Mouse (Mus musculus): ENCODE measurements at regions not wholly inside any gene's neighbourhood (a gene's known extent, or its start where the extent isn't known, plus 50 kb on each side); places are given as distances from the start of the nearest gene placed in this dataset.
A peak's percentile ranks its signal among the peaks of the same experiment; 100 is the strongest.

DNA sequence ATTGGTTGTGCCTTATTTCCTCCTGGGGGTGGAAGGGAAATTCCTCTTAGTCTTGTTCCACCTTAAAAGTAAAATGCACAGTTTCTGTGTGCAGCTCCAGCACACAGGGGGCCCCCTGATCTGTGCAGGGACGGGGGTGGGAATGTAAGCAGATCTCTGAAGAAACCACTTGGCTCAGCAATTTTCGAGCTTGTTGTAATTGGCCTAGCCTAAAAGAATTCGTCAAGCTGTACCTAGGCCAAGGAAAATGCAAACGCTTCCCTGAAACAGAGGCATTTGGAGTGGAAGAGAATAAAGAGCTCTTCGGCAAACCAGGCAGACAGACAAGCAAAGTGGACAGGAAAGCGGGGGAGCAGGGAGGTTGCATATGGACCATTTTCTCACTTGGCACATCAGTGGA lies 308.5 kb upstream of the Ubash3b start:
- H3K27ac ChIP-seq (ENCODE audit: low read depth, low read length) = peak overlapping the region; percentile 29; the same call in 1 of the 2 replicates
- no peaks in the 10 kb centered on the region for H3K36me3 ChIP-seq (ENCODE audit: insufficient read depth)
- ATAC-seq (no peak), DNase-seq (peak; percentile 45)
- no peaks in the 10 kb centered on the region for H3K27me3 ChIP-seq (ENCODE audit: insufficient read depth, low read length)
- whole genome bisulfite sequencing = 14% methylated on average over 6 of the region's 6 CpGs
- TF ChIP-seq CTCF (IDR thresholded peaks at IDR 0.05; ENCODE audit: low read depth) = no peak
- peaks cover 12% of the 10 kb centered on the region for H3K4me1 ChIP-seq (ENCODE audit: insufficient read depth)
- no peaks in the 10 kb centered on the region for H3K9me3 ChIP-seq (ENCODE audit: low read length)
- H3K9ac ChIP-seq = no peak overlapping the region
- no peak overlapping the region for H3K4me2 ChIP-seq (ENCODE audit: low read depth)
- H3K4me3 ChIP-seq (ENCODE audit: low read depth, low read length) = no peak overlapping the region

GRCm38 (mm10) chr9:41469414-41469813 lies 307.9 kb upstream of the Ubash3b start:
- DNase-seq = no peak
- WGBS = 73% methylated on average over 5 of the region's 5 CpGs
- Histone ChIP-seq H3K36me3 (ENCODE audit: insufficient read depth) (no peaks in the 10 kb centered on the region), H3K27me3 (ENCODE audit: insufficient read depth, low read length) (no peaks in the 10 kb centered on the region), H3K9ac (no peak overlapping the region), H3K4me3 (ENCODE audit: low read depth, low read length) (no peak overlapping the region), H3K27ac (ENCODE audit: low read depth, low read length) (0 out of 2 replicates have a peak overlapping the region, but pooled peaks have one; percentile 29), H3K4me1 (ENCODE audit: insufficient read depth) (peaks cover 6% of the 10 kb centered on the region), H3K9me3 (ENCODE audit: low read length) (no peaks in the 10 kb centered on the region), H3K4me2 (ENCODE audit: low read depth) (no peak overlapping the region)
- TF ChIP-seq CTCF (IDR thresholded peaks at IDR 0.05; ENCODE audit: low read depth) = no peak
- ATAC-seq = no peak

DNA sequence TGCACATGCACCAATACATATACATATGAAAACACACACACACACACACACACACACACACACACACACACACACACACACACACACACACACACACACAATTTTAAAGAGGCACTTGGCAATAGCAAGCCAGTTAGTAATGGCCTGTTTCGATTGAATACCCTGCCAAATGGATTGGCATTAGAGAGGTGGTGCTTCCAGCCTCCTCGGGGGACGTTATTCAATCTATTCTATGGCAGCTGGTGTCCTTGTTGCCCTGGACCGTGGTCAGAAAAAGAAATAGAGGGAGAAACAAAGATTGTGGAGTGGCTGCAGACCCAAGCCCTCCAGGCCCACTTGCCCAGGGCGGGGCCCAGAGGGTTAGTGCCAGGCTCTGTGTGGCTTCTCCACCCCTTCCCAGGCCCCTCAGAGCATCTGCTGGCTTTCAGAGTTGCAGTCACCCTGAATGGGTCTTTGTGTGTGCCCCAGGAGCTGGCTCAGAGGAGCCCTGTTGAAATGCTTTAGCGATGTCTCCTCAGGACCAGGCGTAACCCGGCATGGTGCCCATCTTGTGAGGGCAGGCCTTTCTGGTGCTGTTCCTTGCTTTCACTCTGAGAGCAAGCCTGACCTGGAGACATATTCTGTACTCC lies 302.7 kb upstream of the Ubash3b start:
- Histone ChIP-seq H3K9me3 (ENCODE audit: low read length) (no peaks in the 10 kb centered on the region), H3K27me3 (ENCODE audit: insufficient read depth, low read length) (no peaks in the 10 kb centered on the region), H3K4me1 (ENCODE audit: insufficient read depth) (no peaks in the 10 kb centered on the region; the same call in 1 of the 2 replicates), H3K36me3 (ENCODE audit: insufficient read depth) (no peaks in the 10 kb centered on the region), H3K4me3 (ENCODE audit: low read depth, low read length) (no peak overlapping the region), H3K4me2 (ENCODE audit: low read depth) (no peak overlapping the region), H3K27ac (ENCODE audit: low read depth, low read length) (0 out of 2 replicates have a peak overlapping the region, but pooled peaks have one; percentile 22), H3K9ac (no peak overlapping the region)
- WGBS = 24% methylated on average over 8 of the region's 8 CpGs
- ATAC-seq (peak; percentile 94), DNase-seq (peak; percentile 72)
- TF ChIP-seq CTCF (IDR thresholded peaks at IDR 0.05; ENCODE audit: low read depth) = no peak

- no peaks in the 10 kb centered on the region; the same call in 1 of the 2 replicates for H3K4me1 ChIP-seq (ENCODE audit: insufficient read depth)
- H3K9me3 ChIP-seq (ENCODE audit: low read length) = no peaks in the 10 kb centered on the region
- peak; percentile 91 for DNase-seq
- H3K27me3 ChIP-seq (ENCODE audit: insufficient read depth, low read length) = no peaks in the 10 kb centered on the region
- H3K27ac ChIP-seq (ENCODE audit: low read depth, low read length) = 0 out of 2 replicates have a peak overlapping the region, but pooled peaks have one; percentile 54
- no peak overlapping the region for H3K9ac ChIP-seq
- TF ChIP-seq CTCF (IDR thresholded peaks at IDR 0.05; ENCODE audit: low read depth) = peak; percentile 92
- WGBS = 6% methylated on average over 11 of the region's 11 CpGs
- no peak overlapping the region for H3K4me2 ChIP-seq (ENCODE audit: low read depth)
- ATAC-seq = peak; percentile 79
- no peaks in the 10 kb centered on the region for H3K36me3 ChIP-seq (ENCODE audit: insufficient read depth)
- no peak overlapping the region for H3K4me3 ChIP-seq (ENCODE audit: low read depth, low read length)
These were observed 300.2 kb upstream of the Ubash3b start for GRCm38 (mm10) chr9:41461742-41462141.

DNA sequence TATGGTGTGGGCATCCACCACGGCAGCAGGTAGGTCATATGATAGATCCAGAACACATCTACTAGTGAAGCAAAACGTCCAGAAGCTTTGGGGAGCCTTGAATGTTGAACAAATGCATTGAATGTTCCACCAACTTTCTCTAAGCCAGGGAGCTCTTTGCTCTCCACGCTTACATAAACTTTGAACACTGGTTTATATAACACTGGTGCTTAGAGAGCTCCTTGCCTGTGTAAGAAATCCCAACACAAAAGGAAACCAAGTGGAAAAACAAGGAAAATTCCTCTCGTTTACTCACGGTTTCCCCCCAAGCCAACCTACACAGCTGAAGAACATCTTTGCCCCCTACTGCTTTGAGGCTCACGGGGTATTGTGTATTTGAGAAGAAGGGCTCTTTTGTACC lies 299.2 kb upstream of the Ubash3b start:
- no peak overlapping the region for H3K27ac ChIP-seq (ENCODE audit: low read depth, low read length)
- 74% methylated on average over 6 of the region's 6 CpGs for WGBS

GRCm38 (mm10) chr9:41457003-41457402 lies 295.5 kb upstream of the Ubash3b start:
- no peak for TF ChIP-seq CTCF (IDR thresholded peaks at IDR 0.05; ENCODE audit: low read depth)
- no peak for DNase-seq
- Histone ChIP-seq H3K36me3 (ENCODE audit: insufficient read depth) (no peaks in the 10 kb centered on the region), H3K27ac (ENCODE audit: low read depth, low read length) (no peak overlapping the region), H3K4me2 (ENCODE audit: low read depth) (no peak overlapping the region), H3K27me3 (ENCODE audit: insufficient read depth, low read length) (no peaks in the 10 kb centered on the region), H3K9me3 (ENCODE audit: low read length) (no peaks in the 10 kb centered on the region), H3K9ac (no peak overlapping the region), H3K4me1 (ENCODE audit: insufficient read depth) (no peaks in the 10 kb centered on the region; the same call in 1 of the 2 replicates), H3K4me3 (ENCODE audit: low read depth, low read length) (no peak overlapping the region)
- ATAC-seq = no peak
- 24% methylated on average over 3 of the region's 3 CpGs for WGBS

More for the DNA sequence above, 299.2 kb upstream of the Ubash3b start:
- no peaks in the 10 kb centered on the region; the same call in 1 of the 2 replicates for H3K4me1 ChIP-seq (ENCODE audit: insufficient read depth)
- TF ChIP-seq CTCF (IDR thresholded peaks at IDR 0.05; ENCODE audit: low read depth) = no peak
- ATAC-seq (no peak), DNase-seq (no peak)
- no peaks in the 10 kb centered on the region for H3K36me3 ChIP-seq (ENCODE audit: insufficient read depth)
- no peak overlapping the region for H3K4me2 ChIP-seq (ENCODE audit: low read depth)
- no peaks in the 10 kb centered on the region for H3K9me3 ChIP-seq (ENCODE audit: low read length)
- H3K9ac ChIP-seq = no peak overlapping the region
- no peaks in the 10 kb centered on the region for H3K27me3 ChIP-seq (ENCODE audit: insufficient read depth, low read length)
- no peak overlapping the region for H3K4me3 ChIP-seq (ENCODE audit: low read depth, low read length)

GRCm38 (mm10) chr9:41451738-41452137 lies 290.2 kb upstream of the Ubash3b start:
- no peak for TF ChIP-seq CTCF (IDR thresholded peaks at IDR 0.05; ENCODE audit: low read depth)
- no peaks in the 10 kb centered on the region for H3K9me3 ChIP-seq (ENCODE audit: low read length)
- DNase-seq (no peak), ATAC-seq (no peak)
- no peaks in the 10 kb centered on the region for H3K27me3 ChIP-seq (ENCODE audit: insufficient read depth, low read length)
- H3K27ac ChIP-seq (ENCODE audit: low read depth, low read length) = no peak overlapping the region
- 50% methylated on average over 3 of the region's 3 CpGs for WGBS
- H3K36me3 ChIP-seq (ENCODE audit: insufficient read depth) = no peaks in the 10 kb centered on the region
- no peak overlapping the region for H3K4me2 ChIP-seq (ENCODE audit: low read depth)
- peaks cover 22% of the 10 kb centered on the region for H3K4me1 ChIP-seq (ENCODE audit: insufficient read depth)
- H3K4me3 ChIP-seq (ENCODE audit: low read depth, low read length) = no peak overlapping the region
- no peak overlapping the region for H3K9ac ChIP-seq
